Mouse (Mus musculus) hindbrain, embryonic 15.5 days (tissue): ENCODE data around the gene Dtd1. TPM values are rescaled to one million over a fixed set of nuclear protein-coding genes. Genes with fewer than 3 reads are reported as not detected.
A peak's percentile ranks its signal among the peaks of the same experiment; 100 is the strongest.

Experiments
- ATAC-seq: fragments of 200-750 bp; cut with Nextera tagmentation; 2 replicates; pipeline ENCODE4 v1.8.0; 2017; ENCODE audit warnings: low read depth, moderate number of reproducible peaks, moderate TSS enrichment; ENCODE audit not compliant: low FRiP score
- H3K27ac ChIP-seq: fragments of 300-500 bp; sonication (generic); replicated peaks from 2 replicates; pipeline ENCODE4 v1.5.1; 2015; ENCODE audit warnings: mild to moderate bottlenecking, inconsistent platforms
- H3K27me3 ChIP-seq: fragments of 300-500 bp; sonication (generic); 2 replicates; pipeline ENCODE4 v1.6.1; 2015; ENCODE audit warnings: control low read depth, inconsistent platforms
- H3K36me3 ChIP-seq: fragments of 300-500 bp; sonication (generic); 2 replicates; pipeline ENCODE4 v1.6.1; 2015; ENCODE audit warnings: control low read depth, inconsistent platforms
- H3K4me1 ChIP-seq: fragments of 300-500 bp; sonication (generic); replicated peaks from 2 replicates; pipeline ENCODE4 v1.6.1; 2015; ENCODE audit warnings: control low read depth, inconsistent platforms
- H3K4me2 ChIP-seq: fragments of 300-500 bp; sonication (generic); 2 replicates; pipeline ENCODE4 v1.6.1; 2015; ENCODE audit warnings: moderate library complexity, mild to moderate bottlenecking, inconsistent platforms
- H3K4me3 ChIP-seq: fragments of 300-500 bp; sonication (generic); 2 replicates; pipeline ENCODE4 v1.5.1; 2015; ENCODE audit warnings: mild to moderate bottlenecking, inconsistent platforms
- H3K9ac ChIP-seq: fragments of 300-500 bp; sonication (generic); 2 replicates; pipeline ENCODE4 v1.6.1; 2015; ENCODE audit warnings: inconsistent platforms
- H3K9me3 ChIP-seq: fragments of 300-500 bp; sonication (generic); 2 replicates; pipeline ENCODE4 v1.6.1; 2016; ENCODE audit warnings: control low read depth, inconsistent platforms
- WGBS: fragments of 180-500 bp; shearing (Covaris S2); methylation state at CpG from one replicate; pipeline ENCODE4 v1.1.7; 2015; 5-methylcytosine and 5-hydroxymethylcytosine counted together
- polyA plus RNA-seq: library from polyadenylated mRNA; unstranded; fragments of >200 nt; fragmentation: Nextera tagmentation; extraction: Ambion mirVana; gene quantifications from 2 replicates; pipeline ENCODE4 v1.2.1, GENCODE M21; 2015

The Dtd1 gene
- polyA plus RNA-seq, 1 experiment from 2014 or later: 124 TPM

- no peaks in the 10 kb centered on the region for H3K9me3 ChIP-seq
- no peak overlapping the region for H3K27ac ChIP-seq
- H3K27me3 ChIP-seq: no peaks in the 10 kb centered on the region
- no peaks in the 10 kb centered on the region for H3K36me3 ChIP-seq
- WGBS: 78% methylated on average over 4 of the region's 4 CpGs
- no peak overlapping the region for H3K4me3 ChIP-seq
- H3K9ac ChIP-seq: no peak overlapping the region
- ATAC-seq: no peak
- no peak overlapping the region for H3K4me2 ChIP-seq
- peaks cover 2% of the 10 kb centered on the region; the same call in 1 of the 2 replicates for H3K4me1 ChIP-seq
These were observed 47.5 kb downstream of the Dtd1 start for GRCm38 (mm10) chr2:144647151-144647550.

- no peak overlapping the region for H3K9ac ChIP-seq
- 97% methylated on average over 1 of the region's 1 CpGs for WGBS
- no peaks in the 10 kb centered on the region for H3K27me3 ChIP-seq
- ATAC-seq: no peak
- no peak overlapping the region for H3K4me3 ChIP-seq
- H3K9me3 ChIP-seq: no peaks in the 10 kb centered on the region
- H3K4me2 ChIP-seq: no peak overlapping the region
- H3K4me1 ChIP-seq: peaks cover 2% of the 10 kb centered on the region; the same call in 1 of the 2 replicates
- no peak overlapping the region for H3K27ac ChIP-seq
- H3K36me3 ChIP-seq: no peaks in the 10 kb centered on the region
These were observed 50.3 kb downstream of the Dtd1 start for GRCm38 (mm10) chr2:144649960-144650359.

- no peak overlapping the region for H3K9ac ChIP-seq
- H3K27me3 ChIP-seq: no peaks in the 10 kb centered on the region
- no peaks in the 10 kb centered on the region for H3K4me1 ChIP-seq
- H3K36me3 ChIP-seq: no peaks in the 10 kb centered on the region
- no peak overlapping the region for H3K4me2 ChIP-seq
- H3K27ac ChIP-seq: no peak overlapping the region
- 91% methylated on average over 4 of the region's 4 CpGs for WGBS
- no peaks in the 10 kb centered on the region for H3K9me3 ChIP-seq
- ATAC-seq: no peak
- H3K4me3 ChIP-seq: no peak overlapping the region
These were observed 53.1 kb downstream of the Dtd1 start for GRCm38 (mm10) chr2:144652841-144653240.

- ATAC-seq: no peak
- Histone ChIP-seq H3K4me1 (no peaks in the 10 kb centered on the region), H3K4me2 (no peak overlapping the region), H3K9ac (no peak overlapping the region), H3K27me3 (no peaks in the 10 kb centered on the region), H3K36me3 (no peaks in the 10 kb centered on the region), H3K4me3 (no peak overlapping the region), H3K27ac (no peak overlapping the region), H3K9me3 (no peaks in the 10 kb centered on the region)
- 94% methylated on average over 3 of the region's 3 CpGs for WGBS
These were observed 55.6 kb downstream of the Dtd1 start for GRCm38 (mm10) chr2:144655307-144655706.

GRCm38 (mm10) chr2:144668507-144668906 lies 68.8 kb downstream of the Dtd1 start:
- Histone ChIP-seq H3K27me3 (no peaks in the 10 kb centered on the region), H3K9me3 (no peaks in the 10 kb centered on the region), H3K9ac (no peak overlapping the region), H3K4me1 (no peaks in the 10 kb centered on the region), H3K27ac (no peak overlapping the region), H3K4me3 (no peak overlapping the region), H3K4me2 (no peak overlapping the region), H3K36me3 (no peaks in the 10 kb centered on the region)
- WGBS: 92% methylated on average over 4 of the region's 4 CpGs
- no peak for ATAC-seq

GRCm38 (mm10) chr2:144670289-144670930 lies 70.7 kb downstream of the Dtd1 start:
- no peak for ATAC-seq
- Histone ChIP-seq H3K9me3 (no peaks in the 10 kb centered on the region), H3K4me2 (no peak overlapping the region), H3K9ac (no peak overlapping the region), H3K4me1 (no peaks in the 10 kb centered on the region), H3K27ac (no peak overlapping the region), H3K36me3 (no peaks in the 10 kb centered on the region), H3K27me3 (no peaks in the 10 kb centered on the region), H3K4me3 (no peak overlapping the region)
- 95% methylated on average over 5 of the region's 5 CpGs for WGBS

- H3K9ac ChIP-seq: no peak overlapping the region
- H3K27ac ChIP-seq: no peak overlapping the region
- ATAC-seq: no peak
- no peaks in the 10 kb centered on the region for H3K36me3 ChIP-seq
- peaks cover 9% of the 10 kb centered on the region; the same call in 1 of the 2 replicates for H3K4me1 ChIP-seq
- H3K4me3 ChIP-seq: no peak overlapping the region
- no peak overlapping the region for H3K4me2 ChIP-seq
- WGBS: 86% methylated on average over 5 of the region's 5 CpGs
- H3K9me3 ChIP-seq: no peaks in the 10 kb centered on the region
- no peaks in the 10 kb centered on the region for H3K27me3 ChIP-seq
These were observed 72.7 kb downstream of the Dtd1 start for GRCm38 (mm10) chr2:144672397-144672796.

GRCm38 (mm10) chr2:144676546-144677228 lies 77.0 kb downstream of the Dtd1 start:
- Histone ChIP-seq H3K9me3 (no peaks in the 10 kb centered on the region), H3K4me2 (no peak overlapping the region), H3K27ac (peak overlapping the region; percentile 37; the same call in 1 of the 2 replicates), H3K36me3 (no peaks in the 10 kb centered on the region), H3K9ac (no peak overlapping the region), H3K4me1 (peaks cover 9% of the 10 kb centered on the region), H3K4me3 (no peak overlapping the region), H3K27me3 (no peaks in the 10 kb centered on the region)
- WGBS: 69% methylated on average over 13 of the region's 13 CpGs
- peak; percentile 55; the same call in 1 of the 2 replicates for ATAC-seq

- Histone ChIP-seq H3K36me3 (no peaks in the 10 kb centered on the region), H3K4me1 (peaks cover 9% of the 10 kb centered on the region), H3K27me3 (no peaks in the 10 kb centered on the region), H3K27ac (peak overlapping the region; percentile 37; the same call in 1 of the 2 replicates), H3K9ac (no peak overlapping the region), H3K9me3 (no peaks in the 10 kb centered on the region), H3K4me3 (no peak overlapping the region), H3K4me2 (no peak overlapping the region)
- WGBS: 54% methylated on average over 2 of the region's 2 CpGs
- peak; percentile 13; the same call in 1 of the 2 replicates for ATAC-seq
These were observed 77.5 kb downstream of the Dtd1 start for GRCm38 (mm10) chr2:144677229-144677571.

GRCm38 (mm10) chr2:144678779-144679178 lies 79.1 kb downstream of the Dtd1 start:
- no peaks in the 10 kb centered on the region for H3K27me3 ChIP-seq
- peaks cover 9% of the 10 kb centered on the region for H3K4me1 ChIP-seq
- H3K9ac ChIP-seq: no peak overlapping the region
- no peak overlapping the region for H3K4me3 ChIP-seq
- no peak overlapping the region for H3K27ac ChIP-seq
- ATAC-seq: no peak
- no peaks in the 10 kb centered on the region for H3K36me3 ChIP-seq
- H3K4me2 ChIP-seq: no peak overlapping the region
- no peaks in the 10 kb centered on the region for H3K9me3 ChIP-seq
- 80% methylated on average over 6 of the region's 6 CpGs for WGBS

GRCm38 (mm10) chr2:144679394-144679793 lies 79.7 kb downstream of the Dtd1 start:
- Histone ChIP-seq H3K4me1 (peaks cover 9% of the 10 kb centered on the region), H3K36me3 (no peaks in the 10 kb centered on the region), H3K27ac (no peak overlapping the region), H3K9me3 (no peaks in the 10 kb centered on the region), H3K4me2 (no peak overlapping the region), H3K27me3 (no peaks in the 10 kb centered on the region), H3K4me3 (no peak overlapping the region), H3K9ac (no peak overlapping the region)
- no peak for ATAC-seq
- whole genome bisulfite sequencing: 66% methylated on average over 3 of the region's 3 CpGs

- Histone ChIP-seq H3K27me3 (no peaks in the 10 kb centered on the region), H3K9ac (no peak overlapping the region), H3K27ac (no peak overlapping the region), H3K4me2 (no peak overlapping the region), H3K36me3 (no peaks in the 10 kb centered on the region), H3K4me3 (no peak overlapping the region), H3K9me3 (no peaks in the 10 kb centered on the region), H3K4me1 (no peaks in the 10 kb centered on the region)
- ATAC-seq: no peak
- WGBS: 86% methylated on average over 8 of the region's 8 CpGs
These were observed 92.6 kb downstream of the Dtd1 start for GRCm38 (mm10) chr2:144692219-144692732.
